Mouse (Mus musculus): ENCODE results near the gene Zfp978. TPM values are rescaled to one million over a fixed set of nuclear protein-coding genes. Genes with fewer than 3 reads are reported as not detected.
A peak's percentile ranks its signal among the peaks of the same experiment; 100 is the strongest.
"Not testable (repeated sequence)": the region's sequence is repeated elsewhere in the genome, so short reads cannot be mapped to it uniquely, and the experiment has no call there.

Zfp978 gene
- not detected in 2 replicates for polyA plus RNA-seq (2015; fragmentation: Nextera tagmentation; extraction: Ambion mirVana)

DNA sequence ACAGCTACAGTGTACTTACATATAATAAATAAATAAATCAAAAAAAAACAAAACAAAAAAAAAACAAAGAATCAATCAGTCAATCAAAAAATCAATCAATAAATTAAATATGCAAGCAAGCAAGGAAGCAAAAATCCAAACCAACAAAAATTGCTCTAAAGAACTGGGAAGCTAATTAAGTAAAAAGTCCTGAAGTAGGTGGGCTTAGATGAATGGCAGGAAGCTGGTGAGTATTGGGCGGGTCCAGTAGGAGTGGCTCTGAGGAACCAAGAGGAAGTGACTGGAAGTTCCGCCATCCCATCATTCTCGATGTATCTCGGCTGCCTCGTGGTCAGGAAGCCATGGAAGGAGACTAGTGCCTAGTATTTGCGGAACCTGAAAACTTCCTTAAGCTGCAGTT, at the start of gene Zfp978:
TSS of gene Zfp978 (plus strand) at position 301 of the 400 bp plus-strand sequence.
- not testable (repeated sequence) for H3K9ac ChIP-seq; H3K27ac ChIP-seq; H3K27me3 ChIP-seq; H3K4me3 ChIP-seq; ATAC-seq; H3K4me1 ChIP-seq; H3K4me2 ChIP-seq; H3K9me3 ChIP-seq (replicated peaks); H3K36me3 ChIP-seq (ENCODE audit: poor library complexity, severe bottlenecking)
- WGBS: no CpG with 5 or more reads among the region's 6 CpGs

DNA sequence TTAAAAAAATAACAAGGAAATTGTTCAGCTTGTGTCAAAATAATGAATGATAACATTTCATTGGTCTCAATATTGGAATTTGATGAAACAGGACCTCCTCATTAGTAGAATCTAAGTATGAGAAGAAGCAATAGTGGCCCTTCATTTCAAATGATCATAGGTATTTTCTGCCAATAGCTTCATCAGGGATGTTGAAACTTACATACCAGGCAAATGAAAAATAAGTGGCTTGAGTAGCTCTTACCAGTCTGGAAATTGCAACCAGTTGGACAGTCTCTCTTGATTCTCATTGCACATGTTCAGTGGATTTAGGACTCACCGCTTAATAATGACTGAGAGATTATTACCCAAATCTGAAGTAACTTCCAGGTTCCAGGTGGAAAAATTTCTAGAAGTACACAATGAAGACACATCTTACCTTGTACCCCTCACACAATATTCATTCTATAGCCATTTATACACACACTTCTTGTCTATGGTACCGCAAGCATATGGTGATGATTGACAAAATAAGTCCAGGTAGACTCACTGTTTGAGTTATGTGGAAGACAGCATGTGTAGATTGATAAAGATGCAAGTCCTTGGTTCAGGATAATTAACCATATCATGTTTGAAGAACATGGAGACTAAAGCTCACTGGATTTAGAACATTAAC, 25.9 kb upstream of the Zfp978 start:
- not testable (repeated sequence) for H3K9ac ChIP-seq; ATAC-seq; H3K4me1 ChIP-seq; H3K27ac ChIP-seq; H3K27me3 ChIP-seq; H3K4me3 ChIP-seq; H3K4me2 ChIP-seq; H3K36me3 ChIP-seq (ENCODE audit: poor library complexity, severe bottlenecking)
- WGBS: 91% methylated on average over 2 of the region's 2 CpGs
- peaks cover 53% of the 10 kb centered on the region for H3K9me3 ChIP-seq (replicated peaks)

DNA sequence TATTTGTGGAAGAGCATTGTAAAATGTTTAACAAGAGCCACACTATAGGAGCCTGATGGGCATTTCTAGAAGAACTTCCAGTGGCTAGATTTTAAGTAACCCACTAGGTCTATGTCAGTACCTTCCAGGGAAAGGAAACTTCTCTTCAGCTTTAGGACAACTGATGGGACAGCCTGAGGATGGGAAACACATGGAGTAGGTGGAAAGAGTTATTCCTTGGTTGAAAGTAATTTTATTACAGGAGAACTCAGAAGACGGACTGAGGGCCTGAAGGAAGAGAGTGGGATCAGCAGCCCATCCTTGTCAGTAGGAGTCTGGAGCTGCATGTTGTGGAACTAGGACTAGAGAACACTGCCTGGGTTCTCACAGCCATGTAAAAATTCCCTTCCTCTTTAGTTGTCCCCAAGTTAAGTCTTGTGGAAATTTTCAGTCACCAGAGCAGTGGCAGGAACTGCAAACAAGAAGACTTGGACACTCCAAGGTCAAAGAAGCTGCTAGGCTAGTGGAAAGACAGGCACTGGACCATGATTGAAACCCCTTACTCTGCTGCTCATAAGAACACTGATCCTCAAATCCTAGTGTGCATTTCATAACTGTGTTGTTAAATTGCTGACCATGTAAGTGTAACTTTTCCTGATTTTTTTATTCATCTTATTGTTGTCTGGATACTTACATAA, 25.3 kb upstream of the Zfp978 start:
- H3K4me2 ChIP-seq; H3K27me3 ChIP-seq; H3K4me1 ChIP-seq; H3K4me3 ChIP-seq; H3K9ac ChIP-seq; H3K36me3 ChIP-seq (ENCODE audit: poor library complexity, severe bottlenecking); H3K27ac ChIP-seq: not testable (repeated sequence)
- WGBS: 15% methylated on average over 1 of the region's 1 CpGs
- ATAC-seq: peak; percentile 33; the same call in 1 of the 2 replicates
- peaks cover 58% of the 10 kb centered on the region for H3K9me3 ChIP-seq (replicated peaks)

DNA sequence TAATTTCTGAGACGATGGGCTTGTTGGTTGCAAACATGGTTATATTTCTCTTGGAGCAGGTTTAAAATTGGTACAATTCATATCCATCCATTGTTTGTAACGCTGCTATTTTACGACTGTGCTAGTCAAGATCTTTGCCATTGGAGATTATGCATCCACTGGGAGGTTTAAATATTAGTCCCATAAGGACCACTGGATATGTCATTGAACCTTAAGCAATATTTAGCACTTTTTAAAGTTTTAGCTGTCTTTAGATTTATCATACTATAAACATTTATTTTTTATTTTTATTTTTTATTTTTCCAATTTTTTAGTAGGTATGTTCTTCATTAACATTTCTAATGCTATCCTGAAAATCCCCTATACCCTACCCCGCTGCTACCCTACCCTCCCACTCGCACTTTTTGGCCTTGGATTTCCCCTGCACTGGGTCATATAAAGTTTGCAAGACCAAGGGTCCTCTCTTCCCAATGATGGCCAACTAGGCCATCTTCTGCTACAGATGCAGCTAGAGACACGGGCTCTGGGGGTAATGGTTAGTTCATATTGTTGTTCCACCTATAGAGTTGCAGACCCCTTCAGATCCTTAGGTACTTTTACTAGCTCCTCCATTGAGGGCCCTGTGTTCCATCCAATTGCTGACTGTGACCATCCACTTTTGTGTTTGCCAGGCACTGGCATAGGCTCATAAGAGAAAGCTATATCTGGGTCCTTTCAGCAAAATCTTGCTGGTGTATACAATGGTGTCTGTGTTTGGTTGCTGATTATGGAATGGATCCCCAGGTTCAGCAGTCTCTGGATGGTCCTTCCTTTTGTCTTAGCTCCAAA, 24.5 kb upstream of the Zfp978 start:
- H3K9ac ChIP-seq; H3K4me2 ChIP-seq; H3K4me3 ChIP-seq; H3K4me1 ChIP-seq; H3K27ac ChIP-seq; H3K36me3 ChIP-seq (ENCODE audit: poor library complexity, severe bottlenecking); H3K27me3 ChIP-seq: not testable (repeated sequence)
- WGBS: 67% methylated on average over 6 of the region's 6 CpGs
- H3K9me3 ChIP-seq (replicated peaks): peaks cover 60% of the 10 kb centered on the region
- peak; percentile 58 for ATAC-seq

DNA sequence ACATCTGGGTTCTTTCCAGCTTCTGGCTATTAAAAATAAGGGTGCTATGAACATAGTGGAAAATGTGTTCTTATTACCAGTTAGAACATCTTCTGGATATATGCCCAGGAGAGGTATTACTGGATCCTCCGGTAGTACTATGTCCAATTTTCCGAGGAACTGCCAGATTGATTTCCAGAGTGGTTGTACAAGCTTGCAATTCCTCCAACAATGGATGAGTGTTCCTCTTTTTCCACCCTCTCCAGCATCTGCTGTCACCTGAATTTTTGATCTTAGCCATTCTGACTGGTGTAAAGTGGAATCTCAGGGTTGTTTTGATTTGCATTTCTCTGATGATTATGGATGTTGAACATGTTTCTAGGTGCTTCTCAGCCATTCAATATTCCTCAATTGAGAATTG, 23.6 kb upstream of the Zfp978 start:
- H3K4me2 ChIP-seq; H3K27me3 ChIP-seq; H3K27ac ChIP-seq; H3K4me3 ChIP-seq; ATAC-seq; H3K4me1 ChIP-seq; H3K9ac ChIP-seq; H3K36me3 ChIP-seq (ENCODE audit: poor library complexity, severe bottlenecking): not testable (repeated sequence)
- 88% methylated on average over 2 of the region's 2 CpGs for WGBS
- H3K9me3 ChIP-seq (replicated peaks): peaks cover 60% of the 10 kb centered on the region

DNA sequence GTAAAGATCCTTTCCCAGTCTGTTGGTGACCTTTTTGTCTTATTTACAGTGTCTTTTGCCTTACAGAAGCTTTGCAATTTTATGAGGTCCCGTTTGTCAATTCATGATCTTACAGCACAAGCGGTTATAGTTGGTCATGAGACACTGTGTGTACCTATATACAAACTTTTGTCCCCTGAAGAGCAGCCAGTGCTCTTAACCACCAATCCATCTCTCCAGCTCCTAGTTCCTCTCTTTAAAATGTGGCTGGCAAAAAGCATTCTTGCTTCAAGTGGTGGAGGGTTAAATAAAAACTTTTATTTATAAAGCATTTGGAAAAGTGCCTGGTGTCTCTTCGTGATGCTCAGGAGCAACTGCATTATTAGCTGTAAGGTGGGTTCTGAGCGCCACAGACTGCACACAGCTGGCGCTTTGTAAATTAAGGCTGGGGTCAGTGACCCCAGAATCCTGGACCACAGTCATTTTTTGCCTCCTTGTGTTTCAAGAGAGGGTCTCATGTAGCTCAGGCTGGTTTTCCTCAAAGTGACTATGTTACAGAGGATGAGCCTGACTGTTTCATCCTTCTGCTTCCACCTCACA, 23.0 kb upstream of the Zfp978 start:
- ATAC-seq: no peak
- 72% methylated on average over 5 of the region's 5 CpGs for WGBS

DNA sequence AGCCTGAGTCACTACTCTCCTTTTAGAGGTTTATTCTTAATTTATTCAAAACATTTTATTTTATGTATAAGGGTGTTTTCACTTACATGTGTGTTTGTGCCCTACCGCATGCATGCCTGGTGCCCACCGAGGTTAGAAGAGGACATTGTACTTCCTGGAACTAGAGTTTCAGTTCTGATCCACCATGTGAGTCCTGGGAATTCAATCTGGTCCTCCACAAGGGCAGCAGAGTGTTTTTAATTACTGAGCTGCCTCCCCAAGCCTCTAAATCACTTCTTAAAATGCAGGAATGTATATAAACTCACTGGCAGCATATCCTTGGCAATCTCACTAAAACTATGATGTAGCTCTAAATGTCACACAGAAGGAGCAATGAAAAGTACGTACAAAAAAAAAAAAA, 22.4 kb upstream of the Zfp978 start:
- not testable (repeated sequence) for ATAC-seq; H3K9ac ChIP-seq; H3K36me3 ChIP-seq (ENCODE audit: poor library complexity, severe bottlenecking); H3K27me3 ChIP-seq; H3K4me1 ChIP-seq; H3K4me2 ChIP-seq; H3K27ac ChIP-seq; H3K4me3 ChIP-seq
- H3K9me3 ChIP-seq (replicated peaks): peaks cover 70% of the 10 kb centered on the region
- WGBS: 74% methylated on average over 3 of the region's 3 CpGs

More for the DNA sequence above, 23.0 kb upstream of the Zfp978 start:
- no peak overlapping the region for H3K4me2 ChIP-seq
- H3K9ac ChIP-seq: no peak overlapping the region
- H3K27ac ChIP-seq: no peak overlapping the region
- no peaks in the 10 kb centered on the region for H3K27me3 ChIP-seq
- H3K4me1 ChIP-seq: no peaks in the 10 kb centered on the region
- H3K9me3 ChIP-seq (replicated peaks): peaks cover 65% of the 10 kb centered on the region
- H3K4me3 ChIP-seq: no peak overlapping the region
- H3K36me3 ChIP-seq (ENCODE audit: poor library complexity, severe bottlenecking): no peaks in the 10 kb centered on the region

DNA sequence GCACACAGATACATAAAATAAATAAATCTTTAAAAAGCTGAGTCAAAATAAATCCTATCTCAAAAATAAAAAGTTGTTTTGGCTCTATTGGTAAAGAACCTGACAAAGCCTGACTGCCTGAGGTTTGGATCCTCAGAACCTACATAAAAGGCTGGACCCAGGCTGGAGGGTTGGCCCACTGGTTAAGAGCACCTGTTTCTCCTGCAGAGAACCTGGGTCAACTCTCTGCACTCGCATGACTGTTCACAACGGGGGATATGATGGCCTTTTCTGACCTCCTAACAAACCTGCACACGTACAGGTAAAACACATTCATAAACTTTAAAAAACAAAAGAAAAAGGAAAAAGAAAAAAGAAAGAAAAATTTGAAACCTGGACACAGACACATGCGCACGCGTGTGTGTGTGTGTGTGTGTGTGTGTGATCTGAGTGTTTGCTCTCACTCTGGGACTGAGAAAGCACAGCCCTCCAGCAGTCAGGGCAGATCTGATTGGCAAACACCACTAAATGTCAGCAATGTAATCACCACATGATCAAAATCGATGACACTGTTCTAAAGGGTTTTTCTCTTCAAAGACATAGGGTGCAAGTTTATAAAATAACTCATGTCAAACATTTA, 21.4 kb upstream of the Zfp978 start:
- ATAC-seq; H3K4me2 ChIP-seq; H3K4me1 ChIP-seq; H3K27ac ChIP-seq; H3K36me3 ChIP-seq (ENCODE audit: poor library complexity, severe bottlenecking); H3K4me3 ChIP-seq; H3K9ac ChIP-seq; H3K27me3 ChIP-seq: not testable (repeated sequence)
- peaks cover 68% of the 10 kb centered on the region for H3K9me3 ChIP-seq (replicated peaks)
- WGBS: 69% methylated on average over 7 of the region's 7 CpGs

DNA sequence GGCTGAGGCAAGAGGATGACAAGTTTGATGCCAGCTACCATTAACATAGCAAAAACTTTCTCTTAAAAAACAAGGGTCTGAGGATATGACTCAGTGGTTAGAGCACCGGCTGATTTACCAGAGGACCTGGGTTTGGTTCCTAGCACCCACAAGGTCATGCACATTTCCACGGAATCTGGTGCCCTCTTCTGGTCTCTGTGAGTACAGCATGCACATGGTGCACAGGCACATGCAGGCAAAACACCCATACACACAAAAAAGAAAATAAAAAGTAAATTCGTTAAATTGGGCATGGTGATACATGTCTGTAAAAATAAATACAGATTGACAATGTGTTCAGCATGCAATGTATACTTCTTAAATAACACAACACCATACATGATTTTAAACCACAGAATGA, 20.9 kb upstream of the Zfp978 start:
- ATAC-seq; H3K4me1 ChIP-seq; H3K27me3 ChIP-seq; H3K36me3 ChIP-seq (ENCODE audit: poor library complexity, severe bottlenecking); H3K9ac ChIP-seq; H3K27ac ChIP-seq; H3K4me3 ChIP-seq; H3K4me2 ChIP-seq: not testable (repeated sequence)
- peaks cover 68% of the 10 kb centered on the region for H3K9me3 ChIP-seq (replicated peaks)
- WGBS: 69% methylated on average over 3 of the region's 3 CpGs

DNA sequence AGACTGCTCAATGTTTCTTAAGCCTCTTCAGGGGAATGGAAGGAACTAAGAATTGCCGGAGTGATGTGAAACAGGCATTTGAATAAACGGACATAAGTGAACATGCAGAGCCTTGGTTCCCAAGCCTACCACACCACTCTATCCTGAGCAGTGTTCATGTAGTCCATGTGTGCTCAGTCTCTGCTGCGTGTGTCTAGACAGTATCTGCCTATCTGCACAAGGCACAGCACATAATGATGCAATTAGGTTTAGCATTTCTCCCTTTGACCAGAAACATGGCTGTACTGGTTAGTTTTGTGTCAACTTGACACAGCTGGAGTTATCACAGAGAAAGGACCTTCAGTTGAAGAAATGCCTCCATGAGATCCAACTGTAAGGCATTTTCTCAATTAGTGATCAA, 20.2 kb upstream of the Zfp978 start:
- 86% methylated on average over 3 of the region's 3 CpGs for WGBS
- not testable (repeated sequence) for H3K4me3 ChIP-seq; H3K4me1 ChIP-seq; H3K4me2 ChIP-seq; H3K27me3 ChIP-seq; H3K27ac ChIP-seq; ATAC-seq; H3K9ac ChIP-seq; H3K36me3 ChIP-seq (ENCODE audit: poor library complexity, severe bottlenecking)
- H3K9me3 ChIP-seq (replicated peaks): peaks cover 64% of the 10 kb centered on the region

DNA sequence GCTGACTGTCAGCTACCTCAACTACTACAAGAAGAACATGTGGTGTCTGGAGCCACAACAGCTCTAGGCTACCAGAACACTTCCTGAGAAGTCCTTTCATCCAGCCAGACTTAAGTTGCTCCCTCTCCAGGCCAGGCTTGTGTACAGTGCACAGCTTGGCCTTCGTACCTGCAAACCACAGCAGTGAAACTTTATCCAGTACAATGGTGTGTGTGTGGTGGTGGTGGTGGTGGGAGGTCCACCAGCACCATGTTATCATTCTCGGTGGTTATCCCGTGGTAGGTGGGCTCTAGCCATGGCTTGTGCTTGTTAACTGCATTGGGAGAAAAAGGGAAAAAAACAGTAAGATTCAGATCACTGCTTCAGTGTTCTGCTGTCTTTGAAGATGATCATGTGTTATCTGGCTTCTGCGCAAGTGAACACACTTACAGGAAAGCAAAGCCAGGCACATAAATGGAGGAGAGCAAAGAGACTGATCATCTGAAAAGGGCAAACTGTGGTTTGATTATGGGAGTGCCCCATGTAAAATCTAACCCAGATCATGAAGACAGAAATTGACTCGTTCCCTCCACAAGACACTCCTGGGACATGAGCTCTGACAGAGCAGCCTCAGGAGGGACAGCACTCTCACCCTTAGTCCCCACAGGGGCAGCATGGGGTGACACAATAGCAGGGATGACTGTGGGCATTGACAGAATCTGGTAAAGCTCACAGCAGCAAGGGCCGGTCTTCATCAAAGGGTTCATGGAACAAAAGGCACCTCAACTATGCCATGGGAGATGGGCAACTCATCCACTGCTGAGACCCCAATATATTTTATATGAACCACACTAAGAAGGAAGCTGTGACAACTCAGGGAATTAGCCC, 17.8 kb upstream of the Zfp978 start:
- H3K9me3 ChIP-seq (replicated peaks): peaks cover 59% of the 10 kb centered on the region
- not testable (repeated sequence) for H3K27me3 ChIP-seq; H3K9ac ChIP-seq; H3K4me2 ChIP-seq; H3K4me1 ChIP-seq; H3K27ac ChIP-seq; H3K4me3 ChIP-seq; H3K36me3 ChIP-seq (ENCODE audit: poor library complexity, severe bottlenecking)
- ATAC-seq: peak; percentile 65; the same call in 1 of the 2 replicates
- 75% methylated on average over 6 of the region's 6 CpGs for WGBS

Data from forebrain, embryonic 13.5 days (tissue).